Mouse (Mus musculus) urinary bladder, postnatal 4 days (tissue): ENCODE results near the gene Abca3.

Source experiments
- DNase-seq, 2 experiments: peaks; one replicate each; pipeline ENCODE4 v3.0.0; 2021 to 2022; ENCODE audit warnings: low spot score in 2 of 2

Abca3 gene

GRCm38 (mm10) chr17:24351760-24352357 is at the start of gene Abca3:
Gene Abca3 (plus strand): TSS chr17:24351950.
- DNase-seq = peak; percentile 91 to 92

GRCm38 (mm10) chr17:24307500-24307899 is 44.2 kb upstream of the Abca3 start:
- no peak for DNase-seq

GRCm38 (mm10) chr17:24320826-24321225 is 30.9 kb upstream of the Abca3 start:
- DNase-seq = no peak

GRCm38 (mm10) chr17:24325051-24325450 is 26.7 kb upstream of the Abca3 start:
- no peak for DNase-seq

- DNase-seq = no peak
These were observed 24.1 kb upstream of the Abca3 start for GRCm38 (mm10) chr17:24327656-24328055.

GRCm38 (mm10) chr17:24344672-24345071 is 7.1 kb upstream of the Abca3 start:
- DNase-seq = no peak

GRCm38 (mm10) chr17:24346831-24347230 is 4.9 kb upstream of the Abca3 start:
- no peak for DNase-seq

GRCm38 (mm10) chr17:24349176-24349575 is 2.6 kb upstream of the Abca3 start:
- DNase-seq = no peak

- peak in 1 of 2 experiments; percentile 25 for DNase-seq
These were observed 607 bp upstream of the Abca3 start, which contains the start of gene Abca17 for GRCm38 (mm10) chr17:24350926-24351759. Gene Abca17 (minus strand): TSS chr17:24351068.

GRCm38 (mm10) chr17:24352370-24353194 is 832 bp downstream of the Abca3 start:
- DNase-seq = no peak

GRCm38 (mm10) chr17:24353960-24354359 is 2.2 kb downstream of the Abca3 start:
- DNase-seq = no peak

GRCm38 (mm10) chr17:24355284-24355683 is 3.5 kb downstream of the Abca3 start:
- DNase-seq = no peak

- DNase-seq = no peak
These were observed 7.3 kb downstream of the Abca3 start for GRCm38 (mm10) chr17:24359006-24359405.

- DNase-seq = no peak
These were observed 8.2 kb downstream of the Abca3 start for GRCm38 (mm10) chr17:24359903-24360302.

GRCm38 (mm10) chr17:24360841-24361240 is 9.1 kb downstream of the Abca3 start:
- DNase-seq = no peak

GRCm38 (mm10) chr17:24361291-24361690 is 9.5 kb downstream of the Abca3 start:
- DNase-seq = no peak

GRCm38 (mm10) chr17:24362527-24362926 is 10.8 kb downstream of the Abca3 start:
- DNase-seq = no peak

GRCm38 (mm10) chr17:24364461-24364860 is 12.7 kb downstream of the Abca3 start:
- no peak for DNase-seq

GRCm38 (mm10) chr17:24365863-24366262 is 14.1 kb downstream of the Abca3 start:
- DNase-seq = no peak

GRCm38 (mm10) chr17:24375094-24375712 is 23.5 kb downstream of the Abca3 start:
- no peak for DNase-seq

GRCm38 (mm10) chr17:24375886-24376285 is 24.1 kb downstream of the Abca3 start:
- no peak for DNase-seq

- DNase-seq = no peak
These were observed 26.7 kb downstream of the Abca3 start for GRCm38 (mm10) chr17:24378496-24378895.
